Mouse (Mus musculus): ENCODE data around the gene Rora. TPM values are rescaled to one million over a fixed set of nuclear protein-coding genes. Genes with fewer than 3 reads are reported as not detected.

Gene Rora
- polyA plus RNA-seq, 1 experiment: 24.1 TPM

DNA sequence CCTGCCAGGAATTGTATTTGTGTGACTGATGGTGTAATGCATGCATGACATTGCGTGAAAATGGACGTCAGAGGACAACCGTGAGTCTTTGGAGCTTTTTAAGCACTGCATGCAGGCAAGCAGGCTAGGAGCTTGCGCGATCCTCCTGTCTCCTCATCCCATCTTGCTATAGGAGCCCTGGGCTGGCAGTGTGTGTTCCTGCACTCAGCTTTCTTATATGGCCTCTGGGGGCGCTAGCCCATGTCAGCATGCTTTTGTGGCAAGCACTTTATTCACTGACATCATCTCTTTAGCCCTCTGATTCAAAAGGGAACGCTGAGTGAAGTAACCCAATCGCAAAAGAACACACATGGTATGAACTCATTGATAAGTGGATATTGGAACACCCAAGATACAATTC lies 105.7 kb downstream of the Rora start:
- H3K27me3 ChIP-seq (ENCODE audit: control insufficient read depth, insufficient read depth, low read length): no peaks in the 10 kb centered on the region
- H3K27ac ChIP-seq (ENCODE audit: control insufficient read depth, insufficient read depth, low read depth, low read length): no peak overlapping the region
- H3K4me1 ChIP-seq (ENCODE audit: control insufficient read depth, insufficient read depth, low read length): no peaks in the 10 kb centered on the region
- no peak overlapping the region for H3K4me3 ChIP-seq (ENCODE audit: control insufficient read depth, low read depth, low read length)
- no peak for TF ChIP-seq POLR2A (IDR thresholded peaks at IDR 0.05; ENCODE audit: control insufficient read depth, low read depth, low read length)
- TF ChIP-seq CTCF (IDR thresholded peaks at IDR 0.05; ENCODE audit: control insufficient read depth, insufficient read depth, insufficient replicate concordance, low read depth, low read length): no peak
- no peaks in the 10 kb centered on the region for H3K36me3 ChIP-seq (ENCODE audit: control insufficient read depth, insufficient read depth, low read length)

DNA sequence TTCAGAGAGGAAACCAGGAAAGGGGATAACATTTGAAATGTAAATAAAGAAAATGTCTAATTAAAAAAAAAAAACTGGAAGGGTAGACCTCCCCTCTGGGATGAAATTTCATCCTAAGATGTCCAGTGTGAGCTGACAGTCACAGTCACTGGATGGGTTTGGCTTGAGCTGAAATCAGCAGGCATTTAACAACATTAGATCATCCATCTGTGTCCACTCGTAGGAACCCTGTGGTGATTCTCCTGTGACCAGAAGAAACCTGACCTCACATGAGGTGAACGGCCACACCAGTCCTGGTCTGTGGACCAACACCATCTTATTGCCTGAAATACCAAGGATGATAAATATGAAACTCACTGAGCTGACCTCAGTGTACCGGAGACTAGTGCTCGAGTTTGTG lies 106.7 kb downstream of the Rora start:
- H3K27ac ChIP-seq (ENCODE audit: control insufficient read depth, insufficient read depth, low read depth, low read length): no peak overlapping the region
- no peaks in the 10 kb centered on the region for H3K36me3 ChIP-seq (ENCODE audit: control insufficient read depth, insufficient read depth, low read length)
- TF ChIP-seq POLR2A (IDR thresholded peaks at IDR 0.05; ENCODE audit: control insufficient read depth, low read depth, low read length) (no peak), CTCF (IDR thresholded peaks at IDR 0.05; ENCODE audit: control insufficient read depth, insufficient read depth, insufficient replicate concordance, low read depth, low read length) (no peak)
- no peak overlapping the region for H3K4me3 ChIP-seq (ENCODE audit: control insufficient read depth, low read depth, low read length)
- no peaks in the 10 kb centered on the region for H3K27me3 ChIP-seq (ENCODE audit: control insufficient read depth, insufficient read depth, low read length)
- H3K4me1 ChIP-seq (ENCODE audit: control insufficient read depth, insufficient read depth, low read length): no peaks in the 10 kb centered on the region

DNA sequence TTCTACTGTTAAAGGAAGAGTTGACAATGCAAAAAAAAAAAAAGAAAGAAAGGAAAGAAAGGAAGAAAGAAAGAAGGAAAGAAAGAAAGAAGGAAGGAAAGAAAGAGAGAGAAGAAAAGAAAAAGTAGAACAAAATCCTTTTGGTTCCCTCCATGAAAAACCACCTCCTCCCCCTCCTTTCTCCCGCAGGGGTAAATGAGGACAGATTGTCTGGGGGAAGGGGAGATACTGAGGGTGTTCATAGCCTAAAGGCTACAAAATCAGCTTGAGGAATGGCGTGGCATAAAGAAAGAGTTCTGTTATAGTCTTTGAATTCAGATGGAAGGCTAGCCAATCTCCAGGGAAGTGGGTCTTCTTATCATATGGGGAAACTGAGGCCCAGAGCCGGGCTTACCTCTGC lies 107.3 kb downstream of the Rora start:
- Histone ChIP-seq H3K27ac (ENCODE audit: control insufficient read depth, insufficient read depth, low read depth, low read length) (no peak overlapping the region), H3K4me1 (ENCODE audit: control insufficient read depth, insufficient read depth, low read length) (no peaks in the 10 kb centered on the region), H3K36me3 (ENCODE audit: control insufficient read depth, insufficient read depth, low read length) (no peaks in the 10 kb centered on the region), H3K4me3 (ENCODE audit: control insufficient read depth, low read depth, low read length) (no peak overlapping the region), H3K27me3 (ENCODE audit: control insufficient read depth, insufficient read depth, low read length) (no peaks in the 10 kb centered on the region)
- TF ChIP-seq POLR2A (IDR thresholded peaks at IDR 0.05; ENCODE audit: control insufficient read depth, low read depth, low read length) (no peak), CTCF (IDR thresholded peaks at IDR 0.05; ENCODE audit: control insufficient read depth, insufficient read depth, insufficient replicate concordance, low read depth, low read length) (no peak)

DNA sequence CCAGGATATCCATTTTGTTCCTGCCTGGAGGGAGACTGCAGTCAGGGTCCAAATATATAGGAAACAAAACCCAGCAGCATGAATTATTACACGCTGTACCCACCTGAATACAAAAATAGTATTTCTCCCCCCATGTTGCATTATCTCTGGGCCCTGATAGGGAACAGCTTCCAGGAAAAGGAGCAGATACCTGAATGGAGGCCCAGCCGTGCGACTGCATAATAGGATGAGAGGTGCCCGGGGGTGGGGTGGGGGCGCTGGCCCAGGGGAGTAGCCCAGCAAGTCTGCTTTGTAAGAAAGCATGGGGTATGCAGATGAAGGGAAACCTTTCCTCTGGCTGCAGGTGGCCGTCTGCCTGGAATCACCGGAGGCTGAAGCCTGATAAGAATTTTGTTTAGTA lies 108.1 kb downstream of the Rora start:
- no peak overlapping the region for H3K27ac ChIP-seq (ENCODE audit: control insufficient read depth, insufficient read depth, low read depth, low read length)
- H3K36me3 ChIP-seq (ENCODE audit: control insufficient read depth, insufficient read depth, low read length): no peaks in the 10 kb centered on the region
- TF ChIP-seq POLR2A (IDR thresholded peaks at IDR 0.05; ENCODE audit: control insufficient read depth, low read depth, low read length) (no peak), CTCF (IDR thresholded peaks at IDR 0.05; ENCODE audit: control insufficient read depth, insufficient read depth, insufficient replicate concordance, low read depth, low read length) (no peak)
- H3K4me1 ChIP-seq (ENCODE audit: control insufficient read depth, insufficient read depth, low read length): no peaks in the 10 kb centered on the region
- H3K4me3 ChIP-seq (ENCODE audit: control insufficient read depth, low read depth, low read length): no peak overlapping the region
- H3K27me3 ChIP-seq (ENCODE audit: control insufficient read depth, insufficient read depth, low read length): no peaks in the 10 kb centered on the region

DNA sequence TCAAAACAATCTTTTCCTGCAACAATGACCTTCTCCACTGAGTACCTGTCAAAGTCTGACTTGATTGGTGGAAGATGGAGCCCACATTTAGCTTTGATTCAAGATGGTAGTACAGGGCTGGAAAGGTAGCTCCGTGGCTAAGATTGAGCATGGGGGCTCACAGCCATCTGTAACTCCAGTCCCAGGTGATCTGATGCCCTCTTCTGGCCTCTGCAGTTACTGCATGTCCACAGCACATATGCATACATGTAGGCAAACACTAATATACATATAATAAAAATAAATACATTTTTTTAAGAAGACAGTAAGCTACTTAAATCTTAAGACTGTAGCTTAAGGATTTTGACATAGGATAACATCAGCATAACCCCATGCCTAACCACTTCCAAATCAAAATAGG lies 112.0 kb downstream of the Rora start:
- Histone ChIP-seq H3K27ac (ENCODE audit: control insufficient read depth, insufficient read depth, low read depth, low read length) (no peak overlapping the region), H3K27me3 (ENCODE audit: control insufficient read depth, insufficient read depth, low read length) (no peaks in the 10 kb centered on the region), H3K4me3 (ENCODE audit: control insufficient read depth, low read depth, low read length) (no peak overlapping the region), H3K4me1 (ENCODE audit: control insufficient read depth, insufficient read depth, low read length) (no peaks in the 10 kb centered on the region), H3K36me3 (ENCODE audit: control insufficient read depth, insufficient read depth, low read length) (no peaks in the 10 kb centered on the region)
- TF ChIP-seq CTCF (IDR thresholded peaks at IDR 0.05; ENCODE audit: control insufficient read depth, insufficient read depth, insufficient replicate concordance, low read depth, low read length) (no peak), POLR2A (IDR thresholded peaks at IDR 0.05; ENCODE audit: control insufficient read depth, low read depth, low read length) (no peak)

DNA sequence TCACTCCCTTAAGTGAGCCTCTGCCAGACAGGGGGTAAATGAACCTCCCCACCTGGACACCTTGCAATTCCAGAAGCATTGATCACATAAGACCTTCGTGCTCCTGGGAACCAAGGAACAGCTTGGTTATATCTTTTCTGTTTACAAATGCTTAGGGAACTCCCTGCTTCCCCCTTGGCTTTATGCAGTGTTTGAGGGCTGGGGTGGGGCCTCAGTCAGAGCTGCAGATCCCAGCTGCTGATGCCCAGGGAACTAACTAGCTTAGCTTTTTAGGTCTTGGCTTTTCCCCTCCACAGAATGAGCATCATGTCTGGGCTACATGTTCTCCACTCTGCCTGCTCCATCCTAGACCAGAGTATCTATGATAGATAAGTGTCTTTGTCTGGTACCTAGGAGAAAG lies 116.1 kb downstream of the Rora start:
- H3K27ac ChIP-seq (ENCODE audit: control insufficient read depth, insufficient read depth, low read depth, low read length): no peak overlapping the region
- no peaks in the 10 kb centered on the region for H3K4me1 ChIP-seq (ENCODE audit: control insufficient read depth, insufficient read depth, low read length)
- TF ChIP-seq POLR2A (IDR thresholded peaks at IDR 0.05; ENCODE audit: control insufficient read depth, low read depth, low read length): no peak
- TF ChIP-seq CTCF (IDR thresholded peaks at IDR 0.05; ENCODE audit: control insufficient read depth, insufficient read depth, insufficient replicate concordance, low read depth, low read length): no peak
- H3K4me3 ChIP-seq (ENCODE audit: control insufficient read depth, low read depth, low read length): no peak overlapping the region
- no peaks in the 10 kb centered on the region for H3K27me3 ChIP-seq (ENCODE audit: control insufficient read depth, insufficient read depth, low read length)
- H3K36me3 ChIP-seq (ENCODE audit: control insufficient read depth, insufficient read depth, low read length): no peaks in the 10 kb centered on the region

DNA sequence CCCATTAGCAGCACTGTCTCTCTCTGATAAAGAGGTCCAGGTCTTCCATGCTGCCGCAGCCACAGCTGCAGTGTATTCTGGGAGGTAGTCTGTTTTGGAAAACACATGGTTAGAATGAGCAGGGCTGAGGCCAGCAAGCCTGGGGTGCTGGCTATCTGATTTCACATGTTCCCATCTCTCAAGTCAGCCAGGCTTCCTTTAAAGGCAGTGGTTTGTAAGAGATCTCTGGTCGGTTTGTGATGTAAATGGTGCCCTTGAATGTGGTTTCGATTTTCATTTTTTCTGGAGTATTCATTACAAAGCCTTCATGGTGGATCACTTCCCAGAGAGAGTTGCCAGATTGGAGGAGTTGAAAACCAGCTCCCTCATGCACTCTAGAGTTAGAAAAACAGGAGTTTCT lies 117.8 kb downstream of the Rora start:
- no peak overlapping the region for H3K4me3 ChIP-seq (ENCODE audit: control insufficient read depth, low read depth, low read length)
- H3K36me3 ChIP-seq (ENCODE audit: control insufficient read depth, insufficient read depth, low read length): no peaks in the 10 kb centered on the region
- H3K27ac ChIP-seq (ENCODE audit: control insufficient read depth, insufficient read depth, low read depth, low read length): no peak overlapping the region
- TF ChIP-seq CTCF (IDR thresholded peaks at IDR 0.05; ENCODE audit: control insufficient read depth, insufficient read depth, insufficient replicate concordance, low read depth, low read length): no peak
- H3K27me3 ChIP-seq (ENCODE audit: control insufficient read depth, insufficient read depth, low read length): no peaks in the 10 kb centered on the region
- no peaks in the 10 kb centered on the region for H3K4me1 ChIP-seq (ENCODE audit: control insufficient read depth, insufficient read depth, low read length)

DNA sequence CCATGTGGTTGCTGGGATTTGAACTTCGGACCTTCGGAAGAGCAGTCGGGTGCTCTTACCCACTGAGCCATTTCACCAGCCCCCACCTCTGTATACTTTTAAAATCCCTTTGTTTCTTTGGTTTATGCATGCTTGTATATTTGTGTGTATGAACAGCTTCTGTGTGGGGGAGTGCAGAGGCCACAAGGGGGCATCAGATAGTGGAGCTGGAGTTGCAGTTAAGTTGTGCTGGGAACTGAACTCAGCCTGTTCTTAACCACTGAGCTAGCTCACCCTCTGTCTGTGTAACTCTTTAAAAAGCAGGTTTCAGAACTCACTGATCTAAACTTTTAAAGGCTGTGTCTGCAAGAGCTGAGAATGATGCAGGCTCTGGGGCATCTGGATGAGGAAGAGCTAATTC lies 120.2 kb downstream of the Rora start:
- H3K36me3 ChIP-seq (ENCODE audit: control insufficient read depth, insufficient read depth, low read length): no peaks in the 10 kb centered on the region
- no peaks in the 10 kb centered on the region for H3K4me1 ChIP-seq (ENCODE audit: control insufficient read depth, insufficient read depth, low read length)
- no peaks in the 10 kb centered on the region for H3K27me3 ChIP-seq (ENCODE audit: control insufficient read depth, insufficient read depth, low read length)
- no peak for TF ChIP-seq POLR2A (IDR thresholded peaks at IDR 0.05; ENCODE audit: control insufficient read depth, low read depth, low read length)
- no peak for TF ChIP-seq CTCF (IDR thresholded peaks at IDR 0.05; ENCODE audit: control insufficient read depth, insufficient read depth, insufficient replicate concordance, low read depth, low read length)
- no peak overlapping the region for H3K4me3 ChIP-seq (ENCODE audit: control insufficient read depth, low read depth, low read length)
- no peak overlapping the region for H3K27ac ChIP-seq (ENCODE audit: control insufficient read depth, insufficient read depth, low read depth, low read length)
